Mouse (Mus musculus) liver, embryonic 11.5 days (tissue): ENCODE measurements at regions not wholly inside any gene's neighbourhood (a gene's known extent, or its start where the extent isn't known, plus 50 kb on each side); places are given as distances from the start of the nearest gene placed in this dataset.

Source experiments
- ATAC-seq: fragments of 200-750 bp; cut with Nextera tagmentation; replicated peaks from 2 replicates; pipeline ENCODE4 v1.8.0; 2017; ENCODE audit warnings: moderate number of reproducible peaks, mild to moderate bottlenecking, moderate TSS enrichment, moderate library complexity; ENCODE audit not compliant: low FRiP score
- DNase-seq: peaks from one replicate; pipeline ENCODE4 v3.0.0-alpha.2; 2017; ENCODE audit warnings: low spot score
- H3K27ac ChIP-seq: fragments of 300-500 bp; sonication (generic); 2 replicates; pipeline ENCODE4 v1.5.1; 2014; ENCODE audit warnings: mild to moderate bottlenecking, low read depth, low read length, control low read depth
- H3K27me3 ChIP-seq: fragments of 300-500 bp; sonication (generic); replicated peaks from 2 replicates; pipeline ENCODE4 v1.6.1; 2014; ENCODE audit warnings: low read length, mixed read lengths; ENCODE audit not compliant: control insufficient read depth, insufficient read depth
- H3K36me3 ChIP-seq: fragments of 300-500 bp; sonication (generic); 2 replicates; pipeline ENCODE4 v1.6.1; 2014; ENCODE audit warnings: mild to moderate bottlenecking, low read length, moderate library complexity, mixed read lengths; ENCODE audit not compliant: control insufficient read depth, insufficient read depth
- H3K4me1 ChIP-seq: fragments of 300-500 bp; sonication (generic); replicated peaks from 2 replicates; pipeline ENCODE4 v1.6.1; 2014; ENCODE audit warnings: low read length, mixed read lengths; ENCODE audit not compliant: control insufficient read depth, insufficient read depth
- H3K4me2 ChIP-seq: fragments of 300-500 bp; sonication (generic); 2 replicates; pipeline ENCODE4 v1.6.1; 2014; ENCODE audit warnings: mild to moderate bottlenecking, control low read depth, moderate library complexity
- H3K4me3 ChIP-seq: fragments of 300-500 bp; sonication (generic); 2 replicates; pipeline ENCODE4 v1.5.1; 2014; ENCODE audit warnings: low read depth, low read length, control low read depth
- H3K9ac ChIP-seq: fragments of 300-500 bp; sonication (generic); 2 replicates; pipeline ENCODE4 v1.6.1; 2014; ENCODE audit warnings: low read depth, low read length, control low read depth
- H3K9me3 ChIP-seq: fragments of 300-500 bp; sonication (generic); 2 replicates; pipeline ENCODE4 v1.6.1; 2016; ENCODE audit warnings: low read length, inconsistent platforms, mixed read lengths; ENCODE audit not compliant: control insufficient read depth
- WGBS: fragments of 180-500 bp; shearing (Covaris S2); extraction: QIAGEN DNeasy Blood & Tissue Kit; methylation state at CpG from one replicate; pipeline ENCODE4 v1.1.7; 2014; 5-methylcytosine and 5-hydroxymethylcytosine counted together

DNA sequence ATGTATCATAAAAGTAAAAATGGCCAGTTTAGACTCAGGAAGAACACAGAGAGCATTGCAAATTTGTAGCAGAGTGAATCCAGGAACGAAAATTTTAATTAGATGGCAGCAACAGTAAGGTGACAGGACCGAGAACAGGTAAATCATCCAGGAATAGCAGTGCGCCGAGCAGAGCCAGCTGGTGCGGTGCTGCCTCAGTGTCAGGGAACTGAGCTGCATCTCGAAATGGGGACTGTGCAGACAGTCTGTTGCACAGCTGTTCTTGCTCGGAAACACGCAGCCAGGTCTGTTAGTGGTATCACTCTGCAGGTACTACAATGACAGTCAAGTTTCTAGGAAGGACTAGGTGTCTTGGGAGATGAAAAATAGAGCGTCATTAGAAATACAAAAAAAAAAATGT, 490.8 kb downstream of the Prkd1 start:
- 69% methylated on average over 9 of the region's 9 CpGs for WGBS

DNA sequence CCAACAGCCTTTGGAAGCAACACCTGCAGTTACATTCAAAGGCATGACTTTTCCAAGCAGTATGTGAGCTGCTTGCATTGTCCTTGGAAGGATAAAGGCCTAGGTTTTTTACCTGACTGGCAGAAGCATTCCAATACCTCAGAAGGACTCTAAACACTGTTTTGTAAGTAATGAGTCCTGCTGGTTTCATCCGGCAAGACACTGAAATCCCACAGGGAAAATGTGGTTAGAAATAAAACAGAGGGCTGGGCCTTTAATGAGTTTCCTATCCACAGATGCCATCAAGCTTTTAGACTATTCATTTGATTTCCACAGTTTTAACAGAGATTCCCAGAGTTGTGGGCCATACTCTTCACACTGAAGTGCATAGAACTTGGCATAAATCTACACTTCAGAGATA, 461.6 kb downstream of the Prkd1 start:
- no peak for ATAC-seq
- Histone ChIP-seq H3K4me1 (no peaks in the 10 kb centered on the region), H3K9ac (no peak overlapping the region), H3K36me3 (no peaks in the 10 kb centered on the region), H3K4me3 (no peak overlapping the region), H3K9me3 (no peaks in the 10 kb centered on the region), H3K27ac (no peak overlapping the region), H3K4me2 (no peak overlapping the region), H3K27me3 (no peaks in the 10 kb centered on the region)
- DNase-seq = no peak
- WGBS = 84% methylated on average over 1 of the region's 1 CpGs

More for the DNA sequence above, 490.8 kb downstream of the Prkd1 start:
- H3K4me2 ChIP-seq = no peak overlapping the region
- DNase-seq = no peak
- H3K9ac ChIP-seq = no peak overlapping the region
- ATAC-seq = no peak
- no peaks in the 10 kb centered on the region for H3K36me3 ChIP-seq
- H3K27me3 ChIP-seq = no peaks in the 10 kb centered on the region
- H3K4me1 ChIP-seq = no peaks in the 10 kb centered on the region
- no peak overlapping the region for H3K27ac ChIP-seq
- no peaks in the 10 kb centered on the region for H3K9me3 ChIP-seq
- H3K4me3 ChIP-seq = no peak overlapping the region

DNA sequence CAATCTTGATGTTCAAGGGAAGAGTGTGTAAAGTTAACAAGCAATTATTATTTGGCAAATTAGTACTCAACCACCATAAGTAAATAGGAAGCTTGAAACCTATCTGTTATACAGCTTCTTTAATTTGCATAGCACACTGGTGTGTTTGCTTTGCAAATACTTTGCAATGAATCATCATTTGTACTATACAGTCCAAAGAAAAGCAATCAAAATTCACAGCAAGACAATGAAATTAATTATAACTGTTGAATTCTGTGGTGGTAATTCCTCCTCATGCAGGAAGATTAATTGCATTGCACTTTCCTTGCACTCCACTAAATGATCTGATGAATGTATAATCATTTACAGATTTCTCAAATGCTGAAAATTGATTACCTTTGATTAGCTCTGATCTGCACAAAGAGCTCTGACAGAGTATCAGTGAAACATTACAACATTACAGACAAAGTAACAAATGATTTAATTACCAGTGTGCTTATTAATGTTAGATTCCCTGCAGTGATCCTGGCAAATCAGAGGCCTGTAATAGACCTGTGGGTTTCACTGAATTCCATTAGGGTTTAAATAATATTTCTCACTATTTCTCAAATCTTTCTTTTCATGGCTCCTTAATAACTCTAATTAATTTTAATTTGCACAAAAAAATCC, 457.9 kb downstream of the Prkd1 start:
- no peak overlapping the region for H3K9ac ChIP-seq
- ATAC-seq (no peak), DNase-seq (no peak)
- H3K27me3 ChIP-seq = no peaks in the 10 kb centered on the region
- H3K4me2 ChIP-seq = no peak overlapping the region
- H3K36me3 ChIP-seq = no peaks in the 10 kb centered on the region
- no peak overlapping the region for H3K4me3 ChIP-seq
- no peaks in the 10 kb centered on the region for H3K4me1 ChIP-seq
- H3K9me3 ChIP-seq = no peaks in the 10 kb centered on the region
- H3K27ac ChIP-seq = no peak overlapping the region

DNA sequence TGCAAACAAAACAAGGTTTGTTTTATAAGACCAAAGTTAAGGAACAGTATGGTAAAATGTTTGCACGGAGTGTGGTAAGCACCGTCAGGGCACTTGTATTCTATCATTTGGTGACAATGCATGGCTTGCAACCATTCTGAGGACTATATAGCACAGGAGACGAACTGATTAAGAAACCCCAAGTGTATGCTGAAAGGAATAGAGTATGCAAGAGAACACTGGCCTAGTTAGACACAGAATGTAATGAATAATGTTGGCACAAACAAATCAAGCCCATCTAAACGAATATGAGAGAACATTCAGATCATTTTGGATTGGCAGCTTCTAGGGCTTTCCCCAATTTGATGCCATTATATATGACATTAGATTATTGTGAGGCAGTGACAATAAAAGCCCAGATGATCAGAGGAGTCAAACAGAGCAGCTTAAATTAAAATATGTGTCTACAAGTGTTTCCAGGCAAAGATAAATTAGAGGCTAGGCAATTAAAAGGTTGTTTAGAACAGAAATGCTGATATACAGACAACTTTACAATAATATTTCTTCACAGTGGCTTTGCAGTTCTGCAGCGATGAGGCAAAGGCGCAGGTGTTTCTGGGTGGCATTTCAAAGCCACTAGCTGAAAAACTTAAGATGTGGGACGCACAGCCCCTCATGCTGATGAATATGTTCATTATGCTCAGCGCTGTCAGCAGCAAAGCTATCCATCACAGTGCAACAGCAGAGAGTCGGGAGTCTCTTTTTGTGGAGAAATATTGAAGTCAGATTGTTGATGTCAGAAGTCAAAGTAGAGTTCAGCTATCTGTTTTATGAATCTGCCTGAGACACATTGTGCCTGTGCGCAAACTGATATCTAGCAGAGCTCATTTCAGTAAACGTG, 456.9 kb downstream of the Prkd1 start:
- no peaks in the 10 kb centered on the region for H3K36me3 ChIP-seq
- H3K4me3 ChIP-seq = no peak overlapping the region
- WGBS = 68% methylated on average over 11 of the region's 11 CpGs
- H3K27me3 ChIP-seq = no peaks in the 10 kb centered on the region
- ATAC-seq = no peak
- H3K4me1 ChIP-seq = no peaks in the 10 kb centered on the region
- no peak for DNase-seq
- H3K9me3 ChIP-seq = no peaks in the 10 kb centered on the region
- no peak overlapping the region for H3K9ac ChIP-seq
- no peak overlapping the region for H3K4me2 ChIP-seq
- no peak overlapping the region for H3K27ac ChIP-seq

DNA sequence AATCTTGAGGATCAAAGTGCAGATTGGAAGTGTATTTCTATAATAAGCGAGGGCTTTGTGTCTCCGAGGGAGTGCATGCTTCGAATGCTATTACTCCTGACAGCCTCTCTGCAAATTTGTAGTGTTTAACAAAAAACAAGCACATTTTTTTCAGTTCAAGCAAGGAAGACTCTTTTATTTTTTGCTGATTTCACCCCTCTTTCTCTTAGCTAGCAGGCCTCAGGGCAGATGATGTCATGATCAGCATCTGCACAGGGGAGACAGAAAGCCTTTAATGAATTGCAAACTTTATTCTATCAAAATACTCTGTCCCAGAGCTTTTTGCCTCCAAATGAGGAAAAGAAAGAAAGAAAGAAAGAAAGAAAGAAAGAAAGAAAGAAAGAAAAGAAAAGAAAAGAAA, 455.4 kb downstream of the Prkd1 start:
- H3K9me3 ChIP-seq = no peaks in the 10 kb centered on the region
- no peak overlapping the region for H3K9ac ChIP-seq
- 86% methylated on average over 3 of the region's 3 CpGs for WGBS
- no peak for ATAC-seq
- H3K4me2 ChIP-seq = no peak overlapping the region
- H3K4me1 ChIP-seq = no peaks in the 10 kb centered on the region
- H3K36me3 ChIP-seq = no peaks in the 10 kb centered on the region
- H3K4me3 ChIP-seq = no peak overlapping the region
- DNase-seq = no peak
- H3K27me3 ChIP-seq = no peaks in the 10 kb centered on the region
- H3K27ac ChIP-seq = no peak overlapping the region

DNA sequence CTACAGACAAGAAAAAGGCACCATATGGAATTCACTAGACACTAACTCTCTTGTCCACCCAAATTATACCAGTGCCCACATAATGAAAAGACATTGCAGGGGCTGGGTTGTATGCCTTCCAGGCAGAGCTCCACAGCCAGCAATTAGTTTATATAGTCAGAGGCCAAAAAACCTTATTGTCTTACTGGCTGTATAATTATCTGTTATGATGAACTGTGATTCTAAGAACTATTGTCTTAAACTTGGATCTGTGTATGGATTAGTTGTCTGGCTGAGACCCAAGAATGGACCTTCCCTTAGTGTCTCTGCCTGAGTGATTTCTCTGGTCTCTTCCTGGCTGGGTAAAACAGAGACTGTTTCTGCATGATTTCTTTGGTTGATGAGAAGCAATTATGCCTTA, 454.2 kb downstream of the Prkd1 start:
- Histone ChIP-seq H3K36me3 (no peaks in the 10 kb centered on the region), H3K4me2 (no peak overlapping the region), H3K9me3 (no peaks in the 10 kb centered on the region), H3K27ac (no peak overlapping the region), H3K27me3 (no peaks in the 10 kb centered on the region), H3K4me3 (no peak overlapping the region), H3K4me1 (no peaks in the 10 kb centered on the region), H3K9ac (no peak overlapping the region)
- DNase-seq (no peak), ATAC-seq (no peak)

DNA sequence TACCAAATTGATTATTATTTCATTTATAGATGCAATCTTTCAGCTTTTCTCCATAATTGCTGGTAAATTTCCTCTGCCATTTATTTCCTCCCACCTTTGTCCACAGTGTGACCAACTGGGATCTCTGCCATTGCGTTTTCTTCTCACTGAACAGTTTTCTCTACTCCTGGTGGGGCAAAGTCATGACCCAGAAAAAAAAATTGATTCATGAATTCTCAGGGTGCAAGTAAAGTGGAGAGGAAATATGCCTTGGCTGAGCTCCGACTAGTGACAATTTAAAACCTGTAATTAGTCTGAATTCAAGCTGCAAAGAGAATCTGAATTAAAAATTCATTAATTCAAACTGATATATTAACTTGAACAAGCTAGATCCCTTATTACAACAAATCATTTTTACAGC, 452.6 kb downstream of the Prkd1 start:
- Histone ChIP-seq H3K36me3 (no peaks in the 10 kb centered on the region), H3K27me3 (no peaks in the 10 kb centered on the region), H3K4me2 (no peak overlapping the region), H3K9ac (no peak overlapping the region), H3K27ac (no peak overlapping the region), H3K4me1 (no peaks in the 10 kb centered on the region), H3K9me3 (no peaks in the 10 kb centered on the region), H3K4me3 (no peak overlapping the region)
- DNase-seq (no peak), ATAC-seq (no peak)
- WGBS = 63% methylated on average over 2 of the region's 2 CpGs

DNA sequence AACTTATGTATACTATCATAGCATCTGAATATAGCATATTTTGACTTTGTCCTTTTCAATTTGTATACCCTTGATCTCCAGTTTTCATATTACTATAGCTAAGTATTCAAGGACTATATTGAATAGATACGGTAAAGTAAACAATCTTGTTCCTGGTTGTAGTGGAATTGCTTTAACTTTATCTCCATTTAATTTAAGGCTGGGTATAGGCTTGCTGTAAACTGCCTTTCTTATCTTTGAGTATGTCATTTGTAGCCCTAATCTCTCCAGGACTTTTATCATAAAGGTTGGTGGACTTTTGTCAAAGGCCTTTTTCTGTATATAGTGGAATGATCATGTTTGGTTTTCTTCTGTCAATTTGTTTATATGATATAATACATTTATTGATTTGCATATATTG, 407.8 kb downstream of the Prkd1 start:
- Histone ChIP-seq H3K27me3 (no peaks in the 10 kb centered on the region), H3K4me3 (no peak overlapping the region), H3K9ac (no peak overlapping the region), H3K4me1 (no peaks in the 10 kb centered on the region), H3K9me3 (no peaks in the 10 kb centered on the region), H3K36me3 (no peaks in the 10 kb centered on the region), H3K27ac (no peak overlapping the region), H3K4me2 (no peak overlapping the region)
- 95% methylated on average over 1 of the region's 1 CpGs for WGBS
- DNase-seq = no peak
- ATAC-seq = no peak

DNA sequence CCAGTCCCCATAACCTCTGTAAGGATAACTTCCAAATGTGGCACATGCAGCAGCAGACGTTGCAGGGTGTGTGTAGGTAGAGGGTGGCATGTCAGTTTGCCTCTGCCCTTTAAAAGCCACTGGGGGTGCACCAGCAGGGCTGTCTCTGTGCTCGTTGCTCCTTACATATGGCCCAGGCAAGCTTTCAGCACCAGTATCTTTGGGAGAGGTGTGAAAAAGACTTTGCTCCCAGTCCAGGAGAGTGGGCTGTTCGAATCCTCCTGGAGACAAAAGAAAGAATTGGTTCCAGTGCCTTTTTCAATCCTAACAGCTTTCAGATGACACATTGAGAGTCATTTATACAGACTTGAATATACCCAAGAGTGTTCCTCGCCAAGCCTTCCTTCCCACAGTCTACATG, 390.0 kb downstream of the Prkd1 start:
- ATAC-seq = no peak
- no peak overlapping the region for H3K4me2 ChIP-seq

More for the DNA sequence above, 390.0 kb downstream of the Prkd1 start:
- H3K9me3 ChIP-seq = no peaks in the 10 kb centered on the region
- 72% methylated on average over 4 of the region's 4 CpGs for WGBS
- no peaks in the 10 kb centered on the region for H3K4me1 ChIP-seq
- no peaks in the 10 kb centered on the region for H3K36me3 ChIP-seq
- no peak overlapping the region for H3K4me3 ChIP-seq
- no peak overlapping the region for H3K27ac ChIP-seq
- H3K9ac ChIP-seq = no peak overlapping the region
- no peak for DNase-seq
- H3K27me3 ChIP-seq = no peaks in the 10 kb centered on the region
